23 mouse cellular contexts compared by ENCODE assay signal in genomic region chr8:127220206-127220605, GRCm38 (mm10).
DNase-seq lines count a peak whose midpoint lies in the region; ATAC-seq lines count a peak whose summit lies in the region.
"Had no signal": no experiment of that assay in that cellular context is flagged by ENCODE, and none has a peak within 500 bp of the region (broad histone marks: within the 10 kb centered on the region; RNA-seq: fewer than 3 reads in every experiment).

No protein-coding gene starts in this region.

- H3K4me3 ChIP-seq in hindbrain, embryonic 13.5 days = no peak overlapping the region
- no peak overlapping the region for H3K4me3 ChIP-seq in hindbrain, embryonic 14.5 days (replicated peaks; ENCODE audit: low read length)
- H3K4me3 ChIP-seq in midbrain, embryonic 14.5 days (replicated peaks; ENCODE audit: low read depth, low read length) = no peak overlapping the region
- no peak overlapping the region for H3K4me3 ChIP-seq in midbrain, embryonic 13.5 days (replicated peaks)
- H3K4me3 ChIP-seq in intestine, embryonic 15.5 days (replicated peaks) = no peak overlapping the region
- H3K4me3 ChIP-seq in limb, embryonic 15.5 days = no peak overlapping the region
- no peak overlapping the region for H3K4me3 ChIP-seq in forebrain, embryonic 14.5 days (ENCODE audit: low read depth, low read length)
- H3K4me3 ChIP-seq: embryonic facial prominence, embryonic 12.5 days; erythroblast, embryonic 14.5 days; forebrain, embryonic 12.5 days had no signal

- no peaks in the 10 kb centered on the region for H3K27me3 ChIP-seq in hindbrain, embryonic 13.5 days
- H3K27me3 ChIP-seq in hindbrain, embryonic 14.5 days (ENCODE audit: control insufficient read depth, insufficient read depth, low read length) = no peaks in the 10 kb centered on the region
- no peaks in the 10 kb centered on the region for H3K27me3 ChIP-seq in midbrain, embryonic 14.5 days (ENCODE audit: control insufficient read depth, insufficient read depth, low read length)
- no peaks in the 10 kb centered on the region for H3K27me3 ChIP-seq in midbrain, embryonic 13.5 days
- no peaks in the 10 kb centered on the region for H3K27me3 ChIP-seq in intestine, embryonic 15.5 days (replicated peaks)
- no peaks in the 10 kb centered on the region for H3K27me3 ChIP-seq in limb, embryonic 15.5 days
- H3K27me3 ChIP-seq in forebrain, embryonic 14.5 days (replicated peaks; ENCODE audit: control insufficient read depth, insufficient read depth, low read length) = no peaks in the 10 kb centered on the region
- H3K27me3 ChIP-seq: embryonic facial prominence, embryonic 12.5 days; forebrain, embryonic 12.5 days had no signal

- H3K4me1 ChIP-seq in hindbrain, embryonic 13.5 days (replicated peaks) = peaks cover 38% of the 10 kb centered on the region
- H3K4me1 ChIP-seq in hindbrain, embryonic 14.5 days (replicated peaks; ENCODE audit: control insufficient read depth, insufficient read depth, low read length) = peaks cover 28% of the 10 kb centered on the region
- H3K4me1 ChIP-seq in midbrain, embryonic 14.5 days (ENCODE audit: control insufficient read depth, insufficient read depth, low read length) = peaks cover 28% of the 10 kb centered on the region
- peaks cover 46% of the 10 kb centered on the region for H3K4me1 ChIP-seq in midbrain, embryonic 13.5 days (replicated peaks)
- H3K4me1 ChIP-seq in intestine, embryonic 15.5 days (replicated peaks) = peaks cover 24% of the 10 kb centered on the region
- H3K4me1 ChIP-seq in limb, embryonic 15.5 days = peaks cover 33% of the 10 kb centered on the region
- peaks cover 11% of the 10 kb centered on the region for H3K4me1 ChIP-seq in forebrain, embryonic 14.5 days (ENCODE audit: control insufficient read depth, insufficient read depth, low read length)

- H3K36me3 ChIP-seq in hindbrain, embryonic 13.5 days = no peaks in the 10 kb centered on the region
- no peaks in the 10 kb centered on the region for H3K36me3 ChIP-seq in hindbrain, embryonic 14.5 days (replicated peaks; ENCODE audit: control insufficient read depth, insufficient read depth)
- no peaks in the 10 kb centered on the region for H3K36me3 ChIP-seq in midbrain, embryonic 14.5 days (ENCODE audit: control insufficient read depth, insufficient read depth, low read length)
- H3K36me3 ChIP-seq in midbrain, embryonic 13.5 days = no peaks in the 10 kb centered on the region
- H3K36me3 ChIP-seq in intestine, embryonic 15.5 days = no peaks in the 10 kb centered on the region
- H3K36me3 ChIP-seq in limb, embryonic 15.5 days = no peaks in the 10 kb centered on the region
- no peaks in the 10 kb centered on the region for H3K36me3 ChIP-seq in forebrain, embryonic 14.5 days (ENCODE audit: control insufficient read depth, insufficient read depth, low read length)
- H3K36me3 ChIP-seq: embryonic facial prominence, embryonic 12.5 days; forebrain, embryonic 12.5 days had no signal

- DNase-seq in hindbrain, embryonic 14.5 days (ENCODE audit: low spot score) = no peak
- DNase-seq in midbrain, embryonic 14.5 days = peak; percentile 48
- DNase-seq in forebrain, embryonic 14.5 days (ENCODE audit: low spot score) = no peak
- DNase-seq: adrenal gland, postnatal 25 days; cerebellum, adult 11 months; cerebellum, postnatal 14 days; heart, postnatal 4 days; kidney, adult 9 months; layer of hippocampus, adult 9-11 months; lung, adult 2 months; right cerebral cortex, adult 18-20 months; right cerebral cortex, postnatal 4 days had no signal

- peak overlapping the region; percentile 72 for H3K27ac ChIP-seq in hindbrain, embryonic 13.5 days
- no peak overlapping the region for H3K27ac ChIP-seq in hindbrain, embryonic 14.5 days
- H3K27ac ChIP-seq in midbrain, embryonic 14.5 days (replicated peaks; ENCODE audit: low read depth, low read length) = peak overlapping the region; percentile 61
- H3K27ac ChIP-seq in midbrain, embryonic 13.5 days = no peak overlapping the region
- H3K27ac ChIP-seq in intestine, embryonic 15.5 days = peak overlapping the region; percentile 19; the same call in 1 of the 2 replicates
- H3K27ac ChIP-seq in limb, embryonic 15.5 days = peak overlapping the region; percentile 43; the same call in 1 of the 2 replicates
- H3K27ac ChIP-seq in forebrain, embryonic 14.5 days (ENCODE audit: low read depth, low read length) = no peak overlapping the region
- H3K27ac ChIP-seq: embryonic facial prominence, embryonic 12.5 days; forebrain, embryonic 12.5 days had no signal

- H3K9ac ChIP-seq in hindbrain, embryonic 13.5 days = no peak overlapping the region
- no peak overlapping the region for H3K9ac ChIP-seq in hindbrain, embryonic 14.5 days
- H3K9ac ChIP-seq in midbrain, embryonic 14.5 days (replicated peaks; ENCODE audit: low read length) = no peak overlapping the region
- H3K9ac ChIP-seq in midbrain, embryonic 13.5 days (replicated peaks) = no peak overlapping the region
- H3K9ac ChIP-seq in intestine, embryonic 15.5 days = no peak overlapping the region
- no peak overlapping the region for H3K9ac ChIP-seq in limb, embryonic 15.5 days
- H3K9ac ChIP-seq in forebrain, embryonic 14.5 days (ENCODE audit: low read length) = no peak overlapping the region
- H3K9ac ChIP-seq: embryonic facial prominence, embryonic 12.5 days; forebrain, embryonic 12.5 days had no signal

- H3K9me3 ChIP-seq in hindbrain, embryonic 13.5 days = no peaks in the 10 kb centered on the region
- no peaks in the 10 kb centered on the region for H3K9me3 ChIP-seq in hindbrain, embryonic 14.5 days (ENCODE audit: control insufficient read depth, low read length)
- H3K9me3 ChIP-seq in midbrain, embryonic 14.5 days (ENCODE audit: control insufficient read depth, low read length) = no peaks in the 10 kb centered on the region
- H3K9me3 ChIP-seq in midbrain, embryonic 13.5 days = no peaks in the 10 kb centered on the region
- no peaks in the 10 kb centered on the region for H3K9me3 ChIP-seq in intestine, embryonic 15.5 days
- H3K9me3 ChIP-seq in limb, embryonic 15.5 days = no peaks in the 10 kb centered on the region
- H3K9me3 ChIP-seq in forebrain, embryonic 14.5 days (replicated peaks; ENCODE audit: control insufficient read depth, low read length) = no peaks in the 10 kb centered on the region
- H3K9me3 ChIP-seq: embryonic facial prominence, embryonic 12.5 days; forebrain, embryonic 12.5 days had no signal

- 60% methylated on average over 5 of the region's 5 CpGs for WGBS in hindbrain, embryonic 13.5 days
- 49% methylated on average over 5 of the region's 5 CpGs for WGBS in hindbrain, embryonic 14.5 days
- 29% methylated on average over 5 of the region's 5 CpGs for WGBS in midbrain, embryonic 14.5 days
- WGBS in midbrain, embryonic 13.5 days = 42% methylated on average over 5 of the region's 5 CpGs
- 25% methylated on average over 5 of the region's 5 CpGs for WGBS in intestine, embryonic 15.5 days
- 19% methylated on average over 5 of the region's 5 CpGs for WGBS in limb, embryonic 15.5 days
- 23% methylated on average over 5 of the region's 5 CpGs for WGBS in forebrain, embryonic 14.5 days

- no peak overlapping the region for H3K4me2 ChIP-seq in hindbrain, embryonic 13.5 days
- no peak overlapping the region for H3K4me2 ChIP-seq in hindbrain, embryonic 14.5 days (replicated peaks)
- no peak overlapping the region for H3K4me2 ChIP-seq in midbrain, embryonic 14.5 days (ENCODE audit: low read length)
- no peak overlapping the region for H3K4me2 ChIP-seq in midbrain, embryonic 13.5 days (replicated peaks)
- H3K4me2 ChIP-seq in intestine, embryonic 15.5 days (replicated peaks) = peak overlapping the region; percentile 27; the same call in 1 of the 2 replicates
- H3K4me2 ChIP-seq in limb, embryonic 15.5 days = no peak overlapping the region
- no peak overlapping the region for H3K4me2 ChIP-seq in forebrain, embryonic 14.5 days (ENCODE audit: low read length)
- H3K4me2 ChIP-seq: embryonic facial prominence, embryonic 12.5 days; forebrain, embryonic 12.5 days; liver, embryonic 11.5 days had no signal

- ATAC-seq in hindbrain, embryonic 13.5 days (ENCODE audit: low FRiP score) = no peak
- ATAC-seq in hindbrain, embryonic 14.5 days (ENCODE audit: low FRiP score) = no peak
- no peak for ATAC-seq in midbrain, embryonic 14.5 days (ENCODE audit: low FRiP score, low TSS enrichment)
- no peak for ATAC-seq in midbrain, embryonic 13.5 days
- peak; percentile 63 for ATAC-seq in intestine, embryonic 15.5 days
- no peak; the same call in 1 of the 2 replicates for ATAC-seq in limb, embryonic 15.5 days (ENCODE audit: insufficient number of reproducible peaks, low FRiP score, low TSS enrichment, low read depth)
- no peak for ATAC-seq in forebrain, embryonic 14.5 days
- ATAC-seq in inflammation-experienced regulatory T-cells, adult 6 months = no peak
- ATAC-seq: CD4-positive, CD25-positive, alpha-beta regulatory T cell, adult 4 months; hindbrain, embryonic 16.5 days had no signal

Comparison
In these comparisons a context has a peak if more than half of its experiments do, and no peak if none do; other contexts are left out.
1. H3K27ac ChIP-seq: peak in hindbrain, embryonic 13.5 days (single experiment), midbrain, embryonic 14.5 days (single experiment), intestine, embryonic 15.5 days (single experiment) and limb, embryonic 15.5 days (single experiment); none in hindbrain, embryonic 14.5 days (single experiment), midbrain, embryonic 13.5 days (single experiment) and forebrain, embryonic 14.5 days (single experiment).